Mouse (Mus musculus) ES-E14 (cell line): ENCODE data around the gene Lrrc51. TPM values are rescaled to one million over a fixed set of nuclear protein-coding genes. Genes with fewer than 3 reads are reported as not detected.

ENCODE experiments used
- DNase-seq: peaks from one replicate; pipeline ENCODE4 v3.0.0-alpha.2; 2013; ENCODE audit warnings: low read depth, low spot score
- H3K27ac ChIP-seq: 2 replicates; pipeline ENCODE4 v1.5.1; 2012; ENCODE audit warnings: low read depth, mild to moderate bottlenecking, low read length, moderate library complexity, mixed read lengths; ENCODE audit not compliant: poor library complexity, insufficient read depth, severe bottlenecking
- H3K36me3 ChIP-seq: 2 replicates; pipeline ENCODE4 v1.6.1; 2012; ENCODE audit warnings: mild to moderate bottlenecking, low read length, moderate library complexity, mixed read lengths; ENCODE audit not compliant: control insufficient read depth, poor library complexity, insufficient read depth, severe bottlenecking
- H3K4me1 ChIP-seq, 2 experiments: fragments of 150-350 bp in 1 of 2; sonication (generic) in 1 of 2; 2 replicates each; pipeline ENCODE4 v1.6.1; 2012; ENCODE audit warnings: low read length in 2 of 2, mild to moderate bottlenecking in 1 of 2, mixed read lengths in 1 of 2; ENCODE audit not compliant: control insufficient read depth in 2 of 2, insufficient read depth in 2 of 2, poor library complexity in 1 of 2
- H3K4me3 ChIP-seq, 2 experiments: fragments of 150-350 bp in 1 of 2; sonication (generic) in 1 of 2; 2 replicates each; pipeline ENCODE4 v1.5.1; 2012; ENCODE audit warnings: low read length in 2 of 2, low read depth in 1 of 2, mild to moderate bottlenecking in 1 of 2, mixed read lengths in 1 of 2; ENCODE audit not compliant: insufficient read depth in 1 of 2, poor library complexity in 1 of 2, severe bottlenecking in 1 of 2
- H3K9ac ChIP-seq: 2 replicates; pipeline ENCODE4 v1.6.1; 2012; ENCODE audit warnings: low read depth, mild to moderate bottlenecking, low read length, mixed read lengths; ENCODE audit not compliant: poor library complexity, insufficient read depth, severe bottlenecking
- H3K9me3 ChIP-seq: fragments of 150-350 bp; sonication (generic); 2 replicates; pipeline ENCODE4 v1.6.1; 2012; ENCODE audit warnings: low read depth, mild to moderate bottlenecking, low read length; ENCODE audit not compliant: control insufficient read depth, insufficient read depth
- CHD2 ChIP-seq: IDR thresholded peaks from 2 replicates; pipeline ENCODE4 v1.6.1; 2014; ENCODE audit warnings: mild to moderate bottlenecking, low read depth, low read length, inconsistent platforms
- HCFC1 ChIP-seq: IDR thresholded peaks from 2 replicates; pipeline ENCODE4 v1.6.1; 2012; ENCODE audit warnings: low read length, inconsistent platforms, borderline replicate concordance; ENCODE audit not compliant: insufficient read depth
- MAFK ChIP-seq: IDR thresholded peaks from 2 replicates; pipeline ENCODE4 v1.6.1; 2014; ENCODE audit warnings: mild to moderate bottlenecking, low read depth, low read length, inconsistent platforms; ENCODE audit not compliant: insufficient read depth
- ZC3H11A ChIP-seq: IDR thresholded peaks from 2 replicates; pipeline ENCODE4 v1.6.1; 2012; ENCODE audit warnings: low read depth, mild to moderate bottlenecking, inconsistent platforms, low read length, borderline replicate concordance
- ZNF384 ChIP-seq: IDR thresholded peaks from 2 replicates; pipeline ENCODE4 v1.6.1; 2012; ENCODE audit warnings: low read depth, low read length, inconsistent platforms
- in situ Hi-C, 2 experiments: fragments of 600-800 bp; cut with MboI; formaldehyde crosslinking; loops; one replicate each; pipeline ENCODE4 v1.15.1; 2025; ENCODE audit warnings: low sequenced_read_pairs in 2 of 2, inconsistent platforms in 1 of 2; ENCODE audit not compliant: unreplicated experiment in 2 of 2
- total RNA-seq: library from RNA; depleted of rRNA; stranded (reverse); fragments of 300-350 nt; gene quantifications from 2 replicates; pipeline ENCODE4 v1.2.3, GENCODE M21; 2012

The Lrrc51 gene
- total RNA-seq, 1 experiment: 2.6 TPM

GRCm38 (mm10) chr7:101882413-101883154 is 51.1 kb downstream of the Lrrc51 start:
- Histone ChIP-seq H3K27ac (no peak overlapping the region), H3K9ac (no peak overlapping the region), H3K4me3 (no peak overlapping the region), H3K4me1 (peaks cover 0 to 5% of the 10 kb centered on the region in 2 experiments; a peak in 1 of 4 replicates), H3K36me3 (no peaks in the 10 kb centered on the region), H3K9me3 (no peaks in the 10 kb centered on the region)
- in situ Hi-C loops: no loop called here
- no peak for DNase-seq
- TF ChIP-seq ZNF384: no peak
- TF ChIP-seq CHD2: no peak
- TF ChIP-seq MAFK: no peak
- no peak for TF ChIP-seq ZC3H11A
- TF ChIP-seq HCFC1: no peak

- peaks cover 0 to 3% of the 10 kb centered on the region in 2 experiments; a peak in 1 of 4 replicates for H3K4me1 ChIP-seq
- TF ChIP-seq ZNF384 (no peak), CHD2 (no peak), HCFC1 (no peak), ZC3H11A (no peak), MAFK (no peak)
- H3K36me3 ChIP-seq: no peaks in the 10 kb centered on the region
- H3K9me3 ChIP-seq: no peaks in the 10 kb centered on the region
- DNase-seq: no peak
- in situ Hi-C loops: no loop called here
- no peak overlapping the region for H3K27ac ChIP-seq
- H3K9ac ChIP-seq: no peak overlapping the region
- no peak overlapping the region for H3K4me3 ChIP-seq
These were observed 52.8 kb downstream of the Lrrc51 start for GRCm38 (mm10) chr7:101880855-101881254.

GRCm38 (mm10) chr7:101875978-101876377 is 57.7 kb downstream of the Lrrc51 start:
- Histone ChIP-seq H3K9me3 (no peaks in the 10 kb centered on the region), H3K36me3 (no peaks in the 10 kb centered on the region), H3K4me3 (no peak overlapping the region), H3K27ac (no peak overlapping the region), H3K4me1 (peaks cover 0 to 4% of the 10 kb centered on the region in 2 experiments; a peak in 1 of 4 replicates), H3K9ac (no peak overlapping the region)
- DNase-seq: no peak
- TF ChIP-seq ZC3H11A: no peak
- no peak for TF ChIP-seq MAFK
- no peak for TF ChIP-seq CHD2
- no peak for TF ChIP-seq HCFC1
- no peak for TF ChIP-seq ZNF384
- in situ Hi-C loops: no loop called here

- Histone ChIP-seq H3K4me1 (peaks cover 14 to 16% of the 10 kb centered on the region in 2 experiments), H3K36me3 (no peaks in the 10 kb centered on the region), H3K9ac (no peak overlapping the region), H3K27ac (no peak overlapping the region), H3K4me3 (no peak overlapping the region), H3K9me3 (no peaks in the 10 kb centered on the region)
- TF ChIP-seq ZC3H11A (no peak), ZNF384 (no peak), CHD2 (no peak), MAFK (no peak), HCFC1 (no peak)
- no peak for DNase-seq
- in situ Hi-C loops: no loop called here
These were observed 62.4 kb downstream of the Lrrc51 start for GRCm38 (mm10) chr7:101871296-101871695.
